Mouse (Mus musculus) lung, adult 2 months (tissue): ENCODE measurements at regions not wholly inside any gene's neighbourhood (a gene's known extent, or its start where the extent isn't known, plus 50 kb on each side); places are given as distances from the start of the nearest gene placed in this dataset.

Source experiments
- DNase-seq: peaks from one replicate; pipeline ENCODE4 v3.0.0; 2022
- H3K4me1 ChIP-seq: fragments of 200-500 bp; 2 replicates; pipeline ENCODE4 v1.6.1; 2011; ENCODE audit warnings: low read length; ENCODE audit not compliant: control insufficient read depth, insufficient read depth
- H3K4me3 ChIP-seq: fragments of 200-500 bp; replicated peaks from 2 replicates; pipeline ENCODE3; 2011; ENCODE audit warnings: low read depth, mild to moderate bottlenecking, control low read depth, low read length; ENCODE audit errors: extremely low read depth
- CTCF ChIP-seq: fragments of 200-500 bp; IDR thresholded peaks from 2 replicates; pipeline ENCODE4 v1.5.1; 2011; ENCODE audit warnings: mild to moderate bottlenecking, low read length, control low read depth; ENCODE audit not compliant: insufficient read depth
- POLR2A ChIP-seq: fragments of 200-500 bp; IDR thresholded peaks from 2 replicates; pipeline ENCODE4 v1.6.1; 2011; ENCODE audit warnings: low read depth, mild to moderate bottlenecking, control low read depth, low read length, borderline replicate concordance; ENCODE audit errors: extremely low read depth
- WGBS: fragments of 180-500 bp; shearing (Covaris S2); methylation state at CpG from one replicate; pipeline ENCODE4 v1.1.7; 2018; 5-methylcytosine and 5-hydroxymethylcytosine counted together

GRCm38 (mm10) chr3:138609749-138610148, 83.8 kb downstream of the Eif4e start:
- DNase-seq: no peak
- Histone ChIP-seq H3K4me3 (no peak overlapping the region), H3K4me1 (no peaks in the 10 kb centered on the region)
- TF ChIP-seq POLR2A (no peak), CTCF (no peak)
- WGBS: 100% methylated on average over 1 of the region's 1 CpGs

GRCm38 (mm10) chr3:138612884-138613653, 87.1 kb downstream of the Eif4e start:
- H3K4me1 ChIP-seq: no peaks in the 10 kb centered on the region
- no peak for DNase-seq
- H3K4me3 ChIP-seq: no peak overlapping the region
- WGBS: 39% methylated on average over 9 of the region's 9 CpGs
- no peak for TF ChIP-seq POLR2A
- no peak for TF ChIP-seq CTCF

- TF ChIP-seq POLR2A: no peak
- TF ChIP-seq CTCF: no peak
- 74% methylated on average over 3 of the region's 3 CpGs for WGBS
- H3K4me1 ChIP-seq: no peaks in the 10 kb centered on the region
- DNase-seq: no peak
- H3K4me3 ChIP-seq: no peak overlapping the region
Observed at GRCm38 (mm10) chr3:138613680-138614079, 87.7 kb downstream of the Eif4e start.

GRCm38 (mm10) chr3:138614899-138615298, 88.9 kb downstream of the Eif4e start:
- 91% methylated on average over 2 of the region's 2 CpGs for WGBS
- DNase-seq: no peak
- TF ChIP-seq CTCF (no peak), POLR2A (no peak)
- no peak overlapping the region for H3K4me3 ChIP-seq
- no peaks in the 10 kb centered on the region for H3K4me1 ChIP-seq

GRCm38 (mm10) chr3:138620263-138620662, 94.3 kb downstream of the Eif4e start:
- TF ChIP-seq POLR2A: no peak
- no peak for TF ChIP-seq CTCF
- DNase-seq: no peak
- no peak overlapping the region for H3K4me3 ChIP-seq
- 83% methylated on average over 4 of the region's 4 CpGs for WGBS
- no peaks in the 10 kb centered on the region for H3K4me1 ChIP-seq

GRCm38 (mm10) chr3:138624128-138624527, 98.1 kb downstream of the Eif4e start:
- WGBS: 74% methylated on average over 2 of the region's 2 CpGs

GRCm38 (mm10) chr3:138626230-138626629, 100.3 kb downstream of the Eif4e start:
- TF ChIP-seq CTCF (no peak), POLR2A (no peak)
- H3K4me3 ChIP-seq: no peak overlapping the region
- 80% methylated on average over 4 of the region's 4 CpGs for WGBS
- no peaks in the 10 kb centered on the region for H3K4me1 ChIP-seq
- no peak for DNase-seq

More at GRCm38 (mm10) chr3:138624128-138624527, 98.1 kb downstream of the Eif4e start:
- Histone ChIP-seq H3K4me3 (no peak overlapping the region), H3K4me1 (no peaks in the 10 kb centered on the region)
- TF ChIP-seq CTCF (no peak), POLR2A (no peak)
- no peak for DNase-seq

- 83% methylated on average over 13 of the region's 13 CpGs for WGBS
- H3K4me3 ChIP-seq: no peak overlapping the region
- TF ChIP-seq POLR2A (no peak), CTCF (no peak)
- no peak for DNase-seq
- no peaks in the 10 kb centered on the region for H3K4me1 ChIP-seq
Observed at GRCm38 (mm10) chr3:138630231-138630630, 104.3 kb downstream of the Eif4e start.

GRCm38 (mm10) chr3:138632086-138632485, 106.1 kb downstream of the Eif4e start:
- DNase-seq: no peak
- TF ChIP-seq POLR2A (no peak), CTCF (no peak)
- WGBS: 45% methylated on average over 2 of the region's 2 CpGs
- Histone ChIP-seq H3K4me1 (no peaks in the 10 kb centered on the region), H3K4me3 (no peak overlapping the region)

GRCm38 (mm10) chr3:138642026-138642425, 100.0 kb upstream of the Tspan5 start:
- 0 out of 2 replicates have a peak, but pooled peaks cover 2% of the 10 kb centered on the region for H3K4me1 ChIP-seq
- DNase-seq: peak; percentile 16
- H3K4me3 ChIP-seq: no peak overlapping the region
- 100% methylated on average over 1 of the region's 1 CpGs for WGBS
- TF ChIP-seq POLR2A: no peak
- peak; percentile 74 for TF ChIP-seq CTCF

- TF ChIP-seq POLR2A (no peak), CTCF (no peak)
- DNase-seq: no peak
- 38% methylated on average over 15 of the region's 15 CpGs for WGBS
- H3K4me1 ChIP-seq: 0 out of 2 replicates have a peak, but pooled peaks cover 2% of the 10 kb centered on the region
- no peak overlapping the region for H3K4me3 ChIP-seq
Observed at GRCm38 (mm10) chr3:138643951-138644285, 98.1 kb upstream of the Tspan5 start.
